Mouse (Mus musculus) layer of hippocampus, adult 18-20 months (tissue): ENCODE results near the gene Lpp. TPM values are rescaled to one million over a fixed set of nuclear protein-coding genes. Genes with fewer than 3 reads are reported as not detected.

Experiments used
- DNase-seq, 2 experiments: peaks; one replicate each; pipeline ENCODE4 v3.0.0; 2022; ENCODE audit warnings: low spot score in 2 of 2
- total RNA-seq, 2 experiments: library from RNA; stranded (reverse); gene quantifications; 2 replicates each; pipeline ENCODE4 v1.2.3; 2021

The Lpp gene
- total RNA-seq, 2 experiments from 2014 or later = 7.5 to 7.8 TPM

DNA sequence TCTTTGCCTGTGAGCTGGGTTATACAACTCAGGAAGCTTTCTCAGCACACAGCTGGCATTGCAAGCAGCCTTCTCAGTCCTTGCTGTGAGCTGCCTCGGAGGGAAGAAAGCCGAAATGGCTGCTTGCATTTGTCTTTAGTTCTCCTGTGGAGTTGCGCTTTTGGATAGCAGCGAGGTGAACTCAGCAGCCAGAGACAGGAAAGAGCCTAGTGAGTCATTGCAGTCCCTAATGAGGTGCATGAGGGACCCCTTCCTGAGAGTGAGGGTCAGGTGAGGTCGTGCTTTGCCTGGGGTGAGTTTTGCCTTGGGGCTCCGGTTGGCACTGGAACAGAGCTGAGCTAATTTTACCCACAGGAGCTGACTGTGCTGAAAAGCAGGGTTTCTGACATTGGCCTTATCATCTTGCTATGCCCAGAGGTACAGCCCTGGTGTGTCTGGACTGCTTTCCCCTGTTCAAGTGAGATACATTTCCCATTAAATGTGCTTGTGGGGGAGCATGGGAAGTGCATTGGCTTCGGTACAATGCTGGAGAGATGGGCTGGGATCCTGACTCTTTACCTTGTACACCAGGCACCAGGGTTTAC, 41.3 kb downstream of the Lpp start:
- no peak for DNase-seq

DNA sequence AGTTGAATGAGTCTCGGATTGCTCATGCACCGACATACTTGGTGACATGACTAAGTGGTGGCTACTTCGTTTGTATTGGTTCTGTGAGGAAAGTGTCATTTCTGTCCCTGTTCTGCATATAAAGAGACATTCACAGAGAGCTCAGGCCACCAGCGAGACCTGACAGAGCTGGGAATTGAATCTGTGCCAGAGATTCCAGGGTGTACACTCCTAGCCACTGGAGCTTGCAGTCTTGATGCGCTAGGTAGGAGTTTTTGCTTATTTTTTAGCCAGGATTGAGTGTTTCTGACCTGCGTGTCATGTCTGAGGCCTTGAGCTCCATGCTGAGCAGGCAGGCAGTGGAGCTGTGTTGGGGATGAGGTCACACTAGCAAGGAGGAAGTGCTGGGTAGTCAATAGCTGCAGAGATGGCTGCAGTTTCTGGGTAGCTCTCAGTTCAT, 41.8 kb downstream of the Lpp start:
- no peak for DNase-seq

DNA sequence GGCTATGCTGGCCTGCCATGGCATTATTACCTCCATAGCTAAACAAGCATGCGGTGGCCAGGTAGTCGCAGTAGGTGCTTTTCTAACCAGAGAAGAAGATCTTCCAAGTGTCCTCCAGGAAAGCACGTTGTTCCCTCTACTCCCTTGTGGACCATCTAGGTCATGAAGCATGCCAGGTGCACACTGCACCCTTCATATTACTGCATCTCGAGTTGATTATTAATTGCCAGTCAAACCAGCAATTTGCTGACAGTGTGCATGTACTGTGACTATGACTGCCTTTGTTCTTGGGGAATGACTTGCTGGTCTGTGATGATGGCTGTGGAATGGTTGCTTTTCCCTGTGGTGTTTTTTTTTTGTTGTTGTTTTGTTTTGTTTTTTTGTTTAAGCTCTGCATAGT, 45.1 kb downstream of the Lpp start:
- no peak for DNase-seq

DNA sequence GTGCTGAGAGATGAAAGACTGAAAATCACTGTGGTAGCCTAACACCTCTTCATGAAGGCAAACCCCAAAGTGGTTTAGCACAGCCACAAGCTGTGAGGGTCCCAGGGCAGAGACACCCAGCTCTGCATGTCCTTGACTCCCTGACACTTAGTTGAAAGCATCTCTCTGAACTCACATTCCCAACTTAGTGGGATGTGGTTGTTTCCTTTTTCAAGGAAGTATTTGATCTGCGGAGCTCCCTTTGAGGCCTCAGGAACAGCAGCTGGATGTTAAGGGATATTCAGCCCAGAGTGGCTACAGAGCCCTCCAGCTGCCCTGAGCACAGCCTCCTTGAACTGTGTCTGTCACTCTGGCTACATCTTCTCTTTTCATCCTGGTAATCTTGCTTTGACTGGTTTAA, 48.0 kb downstream of the Lpp start:
- no peak for DNase-seq

DNA sequence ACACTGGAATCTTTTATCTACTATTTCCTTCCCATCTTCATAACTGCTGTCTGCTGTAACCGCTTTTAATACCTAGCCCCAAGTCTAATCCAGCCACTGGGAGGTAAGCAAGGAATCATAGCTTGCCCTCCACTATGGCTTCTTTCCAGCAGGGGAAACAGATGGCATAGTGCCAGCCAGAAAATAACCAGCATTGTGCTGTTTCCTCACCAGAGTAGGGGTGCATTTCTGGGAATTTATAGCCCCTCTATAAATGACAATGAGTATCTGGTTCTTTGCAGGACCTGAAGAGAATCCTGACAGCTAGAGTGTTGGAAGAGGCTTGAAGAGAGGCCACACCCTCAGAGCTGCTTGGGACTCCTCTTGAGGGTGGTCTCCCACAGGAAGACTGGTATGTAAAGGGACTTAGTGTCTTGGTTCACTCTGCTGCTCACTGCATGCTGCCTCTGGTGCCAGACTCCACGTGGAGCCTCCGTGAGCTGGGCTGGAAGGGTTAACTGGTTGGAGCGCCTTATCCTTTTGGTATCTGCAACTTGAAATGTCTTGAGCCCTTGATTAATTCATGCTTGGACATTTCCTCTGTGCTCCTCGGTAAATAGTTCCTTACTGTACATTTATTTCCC, 49.3 kb downstream of the Lpp start:
- no peak for DNase-seq

DNA sequence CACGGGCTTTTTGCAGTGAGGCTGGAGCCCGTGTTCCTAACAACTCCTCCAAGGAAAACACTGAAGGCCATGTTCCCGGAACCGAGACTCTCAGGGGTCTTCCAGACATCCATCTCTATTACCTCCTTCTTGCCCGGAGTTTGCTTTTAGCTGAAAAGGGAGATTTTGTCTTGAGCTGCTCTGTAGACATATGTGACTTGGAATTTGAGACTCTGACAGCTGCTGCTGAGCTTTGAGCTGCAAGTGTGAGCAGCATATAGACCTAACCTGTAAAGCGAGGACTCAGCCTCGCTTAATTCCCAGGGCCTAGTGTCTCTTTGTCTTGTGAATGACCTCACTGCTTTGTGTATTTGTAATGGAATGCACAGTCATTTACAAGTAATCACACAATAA, 49.8 kb downstream of the Lpp start:
- no peak for DNase-seq

DNA sequence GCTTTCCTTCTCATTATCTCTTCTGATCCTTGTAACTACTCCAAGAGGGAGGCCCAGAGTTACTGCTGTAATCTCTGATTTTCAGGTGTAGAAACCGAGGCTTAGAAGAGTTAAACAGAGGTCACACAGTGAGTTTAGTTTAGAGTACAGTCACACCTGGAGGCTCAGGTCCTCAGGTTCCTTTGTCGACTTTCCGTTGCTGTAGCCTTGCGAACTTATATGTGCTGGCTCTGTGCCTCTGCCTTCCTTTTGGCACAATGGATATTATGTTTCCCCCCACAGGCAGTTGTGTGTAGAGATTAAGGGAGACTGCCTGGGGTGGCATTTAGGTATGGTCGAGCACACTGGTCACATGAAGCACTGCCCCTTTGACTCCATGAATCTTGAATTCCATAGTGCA, 50.2 kb downstream of the Lpp start:
- no peak for DNase-seq

DNA sequence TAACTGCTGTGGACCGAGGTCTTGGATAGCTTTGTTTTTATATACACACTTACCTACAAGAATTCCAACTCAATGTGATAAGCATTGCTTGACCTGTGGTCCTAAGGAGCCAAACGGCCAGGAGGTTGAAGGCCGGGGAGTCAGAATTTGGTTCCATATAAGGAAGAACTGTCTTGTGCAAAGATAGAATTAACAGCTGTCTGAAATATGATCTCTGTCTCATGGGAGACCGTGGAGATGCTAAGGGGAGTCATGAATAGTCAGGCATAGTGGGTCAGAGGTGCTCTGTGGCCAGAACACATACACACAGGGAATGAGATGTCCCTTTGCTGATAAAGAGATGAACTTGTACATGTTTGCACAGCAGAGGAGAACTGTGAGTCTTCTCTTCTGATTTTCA, 51.5 kb downstream of the Lpp start:
- DNase-seq = no peak

DNA sequence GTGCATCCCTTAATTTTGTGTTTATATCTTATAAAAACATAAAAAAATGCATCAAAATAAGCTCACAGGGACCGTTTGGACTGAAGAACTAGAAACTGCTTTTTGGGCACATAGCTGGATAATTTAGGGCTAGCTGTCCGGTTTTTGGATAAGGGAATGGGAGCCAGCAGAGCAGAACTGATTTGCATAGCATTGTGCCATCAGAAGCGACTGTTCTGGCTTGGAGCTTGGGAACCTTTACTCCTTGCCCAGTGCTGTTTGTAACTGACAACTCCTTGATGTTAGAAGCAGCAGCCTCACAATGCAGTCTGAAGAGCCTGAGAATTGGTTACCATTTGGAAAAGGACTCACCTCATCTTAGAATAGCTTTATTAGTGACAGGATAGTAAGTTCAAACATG, 52.2 kb downstream of the Lpp start:
- DNase-seq = no peak

DNA sequence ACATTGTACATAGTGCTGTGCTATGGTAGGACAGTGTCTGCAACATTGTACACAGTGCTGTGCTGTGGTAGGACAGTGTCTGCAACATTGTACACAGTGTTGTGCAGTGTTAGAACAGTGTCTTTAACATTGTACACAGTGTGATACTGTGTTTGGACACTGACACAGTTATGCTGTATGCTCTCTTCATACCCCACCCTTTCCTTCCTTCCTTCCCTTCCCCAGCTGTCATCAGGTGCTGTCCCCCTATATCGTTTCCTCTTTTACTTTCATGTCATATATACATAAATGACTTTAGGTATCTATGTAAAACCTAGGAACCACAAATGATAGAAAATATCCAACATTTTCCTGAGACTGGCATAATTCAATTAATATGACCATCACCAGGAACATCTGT, 53.1 kb downstream of the Lpp start:
- DNase-seq = no peak

DNA sequence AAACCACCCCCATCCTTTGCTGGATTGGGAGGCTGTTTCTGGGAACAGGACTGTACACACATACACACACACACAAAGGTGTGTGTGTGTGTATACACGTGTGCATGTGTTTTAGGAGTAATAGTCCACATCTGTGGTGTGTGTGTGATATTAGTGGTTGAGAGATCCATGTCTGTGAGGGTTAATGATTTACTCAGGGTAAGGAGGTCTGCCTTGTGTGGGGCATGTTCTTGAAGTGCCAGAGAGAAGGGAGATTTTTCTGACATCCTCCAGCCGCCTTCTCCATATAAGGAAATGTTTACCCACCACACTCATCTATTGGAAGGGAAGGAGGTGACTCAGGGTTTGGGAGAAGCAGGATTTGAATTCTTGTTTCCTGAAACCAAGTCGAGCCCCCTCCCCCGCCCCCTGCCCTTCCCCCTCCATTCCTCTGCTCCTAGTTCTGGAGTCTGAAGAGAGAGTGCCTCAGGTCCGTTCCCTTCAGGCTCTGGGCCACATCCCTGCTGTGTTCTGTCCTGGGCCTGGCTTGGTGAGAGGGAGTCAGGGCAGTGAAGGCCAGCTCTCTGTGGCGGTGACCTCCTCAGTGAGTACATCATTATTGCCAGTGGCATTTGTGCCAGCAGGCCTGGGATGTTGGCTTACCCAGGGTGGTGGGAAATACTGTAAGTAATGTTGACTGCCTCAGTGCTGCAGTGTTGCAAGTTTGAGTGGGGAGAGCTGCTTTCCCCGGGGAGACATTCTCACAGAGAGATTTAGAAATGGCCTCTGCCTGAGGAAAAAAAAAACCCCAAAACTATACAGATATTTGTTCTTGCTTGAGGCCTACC, 54.6 kb downstream of the Lpp start:
- DNase-seq = no peak

DNA sequence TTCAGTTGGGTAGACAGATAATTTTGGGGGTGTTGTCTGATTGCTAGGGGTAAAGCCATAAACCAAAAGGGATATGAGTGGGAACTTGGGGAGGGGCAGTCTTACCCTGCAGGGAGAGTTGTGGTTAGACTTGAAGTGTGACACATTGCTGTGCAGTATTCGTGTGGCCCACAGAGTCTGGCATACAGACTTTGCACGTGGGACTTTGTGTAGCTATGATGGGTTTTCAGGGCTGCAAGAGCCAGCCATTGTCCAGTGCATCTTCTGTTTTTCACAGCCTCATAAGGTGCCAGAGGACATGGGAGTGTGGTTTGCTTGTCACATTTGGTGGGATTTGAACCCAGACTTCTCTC, 55.2 kb downstream of the Lpp start:
- DNase-seq = no peak

DNA sequence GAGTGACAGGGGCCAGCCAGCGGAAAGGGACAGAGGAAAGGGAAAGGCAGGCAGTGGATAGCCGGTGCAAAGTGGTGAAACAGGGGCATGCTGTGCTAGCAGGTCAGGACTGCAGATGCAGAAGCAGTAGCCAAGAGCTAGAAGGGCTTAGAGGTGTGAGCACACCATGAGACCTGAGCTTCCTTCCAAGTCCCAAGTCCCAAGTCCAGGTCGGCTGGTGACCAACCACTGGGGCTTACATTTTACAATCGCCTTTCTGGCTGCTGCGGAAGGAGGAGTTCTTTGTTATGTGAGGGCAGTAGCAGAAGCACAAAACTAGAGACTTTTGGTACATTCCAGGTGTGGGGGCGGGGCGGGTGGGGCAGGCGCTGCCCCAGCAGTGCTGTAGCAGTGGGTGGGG, 56.5 kb downstream of the Lpp start:
- no peak for DNase-seq

DNA sequence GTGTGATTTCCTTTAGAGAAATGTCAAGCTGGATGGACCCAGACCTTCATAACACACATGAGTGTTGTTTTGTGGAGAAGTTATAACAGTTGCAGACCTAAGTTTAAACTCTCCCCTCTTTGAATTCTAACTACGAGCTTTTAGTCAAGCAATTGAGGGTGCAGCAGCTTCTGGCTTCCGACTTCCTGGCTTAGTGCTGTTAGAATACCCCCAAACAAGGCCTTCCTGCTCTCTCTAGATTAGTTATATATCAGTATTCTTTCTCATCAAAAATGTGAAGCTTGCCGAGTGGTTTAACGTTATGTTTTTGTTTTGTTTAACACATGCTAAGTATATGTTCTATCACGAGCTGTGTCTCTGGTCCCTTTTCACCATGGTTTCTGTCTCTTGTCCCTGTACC, 56.9 kb downstream of the Lpp start:
- no peak for DNase-seq

DNA sequence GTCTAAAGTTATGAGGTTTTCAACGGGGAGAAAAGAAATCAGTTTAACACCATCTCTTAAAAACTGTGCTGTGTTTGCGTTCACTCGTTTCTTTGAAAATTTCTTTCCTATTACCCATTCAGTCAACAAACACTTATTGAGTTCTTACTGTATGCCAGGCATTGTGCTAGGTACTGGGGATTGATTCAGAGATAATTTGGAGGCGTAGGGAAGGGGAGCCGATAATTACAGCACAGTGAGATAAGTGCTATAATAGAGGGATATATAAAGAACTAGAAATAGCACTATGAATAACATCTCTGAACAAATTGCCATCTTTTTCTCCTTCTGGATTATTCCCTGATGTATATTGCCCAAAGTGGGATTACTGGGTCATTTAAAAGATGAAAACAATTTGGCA, 57.8 kb downstream of the Lpp start:
- no peak for DNase-seq

DNA sequence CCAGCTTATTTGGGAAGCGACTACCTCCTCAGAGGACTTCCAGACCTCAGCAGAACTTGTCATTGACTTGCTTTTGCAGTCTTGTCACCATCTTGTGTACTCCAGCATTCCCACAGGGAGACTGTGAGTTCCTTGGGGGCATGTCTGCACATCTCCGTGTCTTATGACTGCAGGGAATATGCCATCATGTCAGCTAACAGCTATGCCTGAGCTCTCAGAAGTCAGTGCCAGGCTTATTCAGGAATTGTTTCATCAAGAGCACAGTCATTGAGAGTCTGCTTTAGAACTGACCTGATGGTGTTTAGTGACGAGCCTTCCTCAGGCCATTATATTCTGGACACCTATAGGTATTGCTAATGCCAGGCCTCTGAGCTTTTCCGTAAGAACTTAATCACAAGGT, 60.2 kb downstream of the Lpp start:
- no peak for DNase-seq

DNA sequence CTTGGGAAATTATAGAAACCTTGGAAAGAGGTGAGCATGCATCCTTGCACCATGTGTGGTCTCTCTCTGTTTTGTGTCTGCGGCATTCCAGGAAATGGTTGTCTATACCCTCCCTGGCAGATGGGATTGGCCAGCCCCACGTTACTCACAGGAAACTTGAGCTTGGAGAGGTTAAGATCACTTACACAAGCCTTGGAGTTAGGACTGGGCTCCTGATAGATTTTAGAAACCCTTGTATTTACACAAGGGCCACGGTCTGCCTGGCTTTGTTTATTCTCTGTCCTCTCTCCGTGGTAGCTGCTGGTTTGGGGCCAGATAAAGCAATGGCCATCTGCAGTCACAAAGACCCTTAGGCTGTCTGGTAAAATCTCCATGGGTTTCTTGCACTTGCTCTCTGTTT, 61.2 kb downstream of the Lpp start:
- no peak for DNase-seq

DNA sequence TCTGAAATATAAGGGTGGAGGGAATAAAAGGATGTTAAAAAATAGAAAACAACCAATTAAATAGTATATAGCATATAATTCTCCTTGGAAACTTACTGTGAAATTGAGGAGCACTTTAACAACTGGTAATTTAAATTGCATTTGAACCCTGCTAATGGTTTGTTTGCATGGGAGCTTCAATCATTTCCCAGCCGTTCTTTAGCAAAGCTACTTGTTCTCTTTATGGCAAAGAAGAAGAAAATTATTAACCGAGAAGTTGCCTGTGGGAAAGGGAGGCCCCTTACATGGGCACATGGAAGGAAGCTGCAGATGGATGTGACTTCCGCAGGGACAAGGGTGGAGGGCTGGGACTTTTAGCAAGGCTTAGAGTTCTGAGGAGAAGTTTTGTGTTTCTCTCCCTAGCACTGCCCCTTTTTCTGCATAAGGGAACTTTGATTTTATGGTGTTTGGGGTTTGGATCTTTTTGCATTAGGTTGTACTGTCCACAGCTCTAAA, 62.1 kb downstream of the Lpp start:
- no peak for DNase-seq

DNA sequence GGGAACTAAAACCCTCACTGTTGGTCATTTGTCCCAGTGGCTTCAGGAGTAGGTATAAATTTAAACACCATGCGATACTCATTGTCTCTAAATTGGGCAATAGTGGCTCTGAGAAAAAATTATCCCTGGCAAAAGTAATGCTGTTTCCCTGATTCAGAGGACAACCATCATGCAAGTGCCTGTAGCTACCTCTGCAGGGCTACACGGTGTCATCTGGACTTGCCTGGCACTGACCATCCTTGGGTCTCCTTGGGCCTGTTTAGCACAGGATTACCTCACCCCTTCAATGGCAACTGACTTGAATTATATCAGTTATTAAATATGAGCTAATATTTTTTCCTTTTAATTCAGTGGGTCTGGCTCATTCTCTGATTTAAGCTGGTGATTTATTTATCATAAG, 70.5 kb downstream of the Lpp start:
- DNase-seq = no peak

DNA sequence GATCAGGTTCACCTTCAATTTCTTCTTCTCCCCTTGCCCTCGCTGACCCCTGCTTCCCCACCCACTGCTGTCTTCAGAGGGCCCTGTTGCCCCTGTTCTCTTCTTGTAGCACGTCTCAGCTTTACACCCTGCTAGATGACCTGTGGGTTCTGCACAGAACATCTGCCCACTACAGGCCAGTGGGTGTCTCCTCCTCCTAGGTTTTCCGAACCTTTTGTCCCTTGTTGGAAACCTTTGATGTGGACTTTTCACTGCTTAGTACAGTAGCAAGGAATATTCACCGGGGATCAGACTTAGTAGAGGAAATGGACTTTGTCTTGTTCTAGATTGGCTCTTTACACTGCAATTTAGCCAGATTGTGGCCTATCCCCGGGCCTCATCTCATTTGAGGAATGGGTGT, 71.1 kb downstream of the Lpp start:
- DNase-seq = no peak

DNA sequence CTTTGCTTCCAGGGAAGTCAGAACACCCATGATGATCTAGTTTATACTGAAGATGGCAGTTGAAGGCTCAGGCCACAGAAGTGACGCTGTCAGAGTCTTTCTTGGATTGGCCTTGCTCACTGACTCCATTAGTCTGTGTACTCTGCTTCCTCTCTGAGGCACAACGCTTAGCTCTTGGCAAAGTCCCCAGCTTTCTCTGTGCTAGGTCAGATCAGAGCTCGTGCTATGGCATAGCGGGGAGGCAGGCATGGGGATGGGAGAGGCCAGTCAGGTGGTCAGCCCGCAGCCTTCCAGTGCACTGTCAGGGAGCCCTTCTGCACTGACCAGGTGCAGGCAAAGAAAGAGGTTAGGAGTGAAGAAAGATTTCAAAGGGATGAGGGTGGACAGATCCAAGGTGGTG, 72.3 kb downstream of the Lpp start:
- no peak for DNase-seq

DNA sequence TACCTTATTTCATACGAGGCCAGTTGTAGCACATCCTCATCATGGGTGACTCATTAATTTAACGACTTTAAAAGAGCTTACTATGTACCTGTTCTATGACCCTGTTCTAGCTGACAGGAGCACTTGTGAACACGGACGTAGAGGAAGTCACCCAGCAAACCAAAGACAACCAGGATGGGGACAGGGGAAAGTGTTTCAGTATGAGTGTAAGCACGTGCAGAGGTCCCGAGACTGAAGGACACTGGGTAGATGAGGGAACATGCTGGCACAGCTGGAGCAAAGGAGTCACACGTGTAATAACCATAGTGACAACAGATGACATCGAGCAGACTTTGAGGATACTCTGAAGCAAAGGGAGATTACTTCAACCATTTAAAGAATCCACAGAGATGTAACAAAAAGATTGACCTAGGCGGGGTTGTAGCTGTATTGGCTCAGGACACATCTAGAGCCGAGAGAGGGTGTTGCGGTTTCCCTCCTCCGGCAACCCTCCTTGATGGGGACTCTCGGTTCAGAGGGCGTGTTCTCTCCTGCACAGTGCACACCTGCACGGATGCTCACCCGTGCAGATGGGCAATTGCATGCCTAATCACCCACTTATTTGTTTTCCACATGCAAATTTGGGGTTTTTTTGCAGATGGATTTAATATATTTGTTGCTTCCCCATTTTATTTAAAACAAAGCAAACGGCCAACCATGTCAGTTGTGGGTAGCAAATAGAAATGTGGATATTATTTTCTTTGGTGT, 74.4 kb downstream of the Lpp start:
- no peak for DNase-seq
